Mouse (Mus musculus) neural tube, embryonic 10.5 days (tissue): ENCODE results near the gene Olfr1501.
"Not testable (repeated sequence)": the region's sequence is repeated elsewhere in the genome, so short reads cannot be mapped to it uniquely, and the experiment has no call there.

Source experiments
- DNase-seq: peaks from one replicate; pipeline ENCODE4 v3.0.0-alpha.2; 2017; ENCODE audit warnings: low spot score; ENCODE audit errors: extremely low spot score

Olfr1501 gene

DNA sequence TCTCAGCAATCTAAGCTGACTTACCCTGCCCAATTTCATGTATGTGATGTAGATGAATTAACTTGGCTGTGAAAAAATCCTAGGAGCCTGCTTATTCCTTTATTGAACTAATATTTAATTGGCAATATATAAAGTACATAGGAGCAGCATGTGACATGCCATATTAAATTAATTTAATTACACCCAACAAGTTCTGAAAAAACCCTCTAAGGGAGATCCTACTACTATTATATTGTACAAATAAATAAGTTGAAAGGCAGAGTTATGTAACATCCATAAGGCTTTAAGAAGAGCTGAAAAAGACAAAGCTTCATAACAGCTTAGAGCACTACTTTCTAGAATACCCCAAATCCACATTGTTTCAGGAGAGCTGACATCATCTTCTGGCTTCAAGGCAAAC lies at the start of gene Olfr1501:
TSS of gene Olfr1501 (minus strand) at position 101 of the 400 bp plus-strand sequence.
- not testable (repeated sequence) for DNase-seq

DNA sequence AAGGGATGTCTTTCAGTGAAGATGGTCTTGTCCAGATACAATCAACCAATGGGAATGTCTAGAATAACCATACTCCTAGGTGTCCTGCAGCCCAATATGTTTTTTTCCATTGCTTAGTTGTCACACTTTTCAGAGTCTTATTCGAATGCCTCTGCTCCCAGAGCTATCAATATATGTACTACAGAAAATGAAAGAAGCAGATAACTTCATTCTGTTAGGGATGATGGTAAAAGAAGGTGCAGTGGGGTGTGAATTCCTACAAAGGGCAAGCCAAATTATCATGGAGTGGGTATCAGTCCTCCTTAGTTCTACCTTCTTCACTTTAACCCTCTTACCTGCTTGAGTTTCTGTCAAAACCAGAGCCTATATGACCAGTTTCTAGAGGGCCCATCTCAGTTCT lies 47.3 kb upstream of the Olfr1501 start, which contains the start of gene Olfr1504:
TSS of gene Olfr1504 (minus strand) at position 101 of the 400 bp plus-strand sequence.
- no peak for DNase-seq

DNA sequence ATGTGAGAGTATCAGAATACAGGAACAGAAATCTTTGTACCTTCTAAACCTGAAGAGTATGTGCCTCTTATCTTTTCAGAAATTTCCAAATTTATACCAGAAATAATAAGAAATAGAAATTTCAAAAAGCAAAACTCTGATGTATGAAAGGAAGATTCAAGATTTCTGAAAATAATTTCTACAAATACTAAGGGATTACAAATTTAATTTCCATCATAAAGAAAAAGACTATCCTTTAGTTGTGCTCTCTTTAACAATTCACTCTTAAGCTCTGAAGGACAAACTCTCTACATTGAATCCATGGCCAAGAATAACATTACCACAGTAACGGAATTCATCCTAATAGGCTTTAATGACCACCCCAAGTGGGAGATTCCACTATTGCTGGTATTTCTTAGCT lies 11.0 kb upstream of the Olfr1501 start, which contains the start of gene Olfr1502:
TSS of gene Olfr1502 (plus strand) at position 301 of the 400 bp plus-strand sequence.
- DNase-seq, result no peak

DNA sequence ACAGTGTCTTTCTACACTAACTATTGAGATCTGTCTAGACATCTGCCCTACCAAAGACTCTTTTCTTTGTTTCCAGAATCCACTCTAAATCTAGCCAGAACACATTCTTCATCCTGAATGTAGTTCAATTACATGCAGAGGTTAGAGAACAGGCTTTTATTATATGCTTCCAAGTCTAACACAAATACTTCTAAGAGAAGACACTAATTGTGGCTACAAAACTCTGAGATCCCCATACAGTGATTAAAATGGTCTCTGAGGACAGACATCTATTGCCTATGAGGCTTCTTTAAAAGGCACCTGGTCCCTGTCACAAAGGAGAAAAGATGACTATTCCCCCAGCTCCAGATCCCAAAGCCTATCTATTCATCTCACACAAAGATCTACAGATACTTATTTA lies 20.1 kb downstream of the Olfr1501 start, which contains the start of gene Olfr1500:
TSS of gene Olfr1500 (minus strand) at position 101 of the 400 bp plus-strand sequence.
- no peak for DNase-seq

DNA sequence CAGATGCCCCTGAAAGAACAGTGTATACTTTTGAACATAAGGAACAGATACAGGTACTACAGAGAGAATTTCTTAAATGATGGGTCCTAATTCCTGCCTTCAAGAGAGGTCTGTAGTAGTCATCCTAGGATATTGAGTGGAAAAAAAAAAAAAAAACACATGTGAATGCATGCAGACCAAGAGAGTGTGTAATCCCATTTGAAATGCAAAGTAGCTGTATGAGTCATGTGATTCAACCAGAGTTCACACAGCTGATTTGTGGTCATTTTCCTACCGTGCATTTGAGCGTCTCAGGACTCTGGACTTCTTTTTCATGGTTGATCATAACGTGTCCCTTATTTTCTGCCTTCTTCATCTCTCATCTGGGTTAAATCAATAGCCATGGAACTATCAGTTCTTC lies 22.0 kb downstream of the Olfr1501 start:
- DNase-seq, result no peak

DNA sequence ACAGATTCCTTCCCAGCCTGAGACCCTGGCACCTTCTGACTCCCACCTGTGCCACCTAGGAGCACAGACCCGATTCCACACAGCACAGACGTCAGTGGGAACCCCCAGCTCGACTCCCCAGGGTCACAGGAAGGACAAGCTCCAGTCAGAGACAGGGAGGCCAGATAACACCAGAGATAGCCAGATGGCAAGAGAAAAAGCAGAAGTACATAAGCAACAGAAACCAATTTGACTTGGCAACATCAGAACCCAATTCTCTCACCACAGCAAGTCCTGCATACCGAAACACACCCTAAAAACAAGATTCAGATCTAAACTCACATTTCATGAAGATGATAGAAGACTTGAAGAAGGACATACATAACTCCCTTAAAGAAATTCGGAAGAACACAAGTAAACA lies 29.6 kb downstream of the Olfr1501 start:
- DNase-seq, result no peak

DNA sequence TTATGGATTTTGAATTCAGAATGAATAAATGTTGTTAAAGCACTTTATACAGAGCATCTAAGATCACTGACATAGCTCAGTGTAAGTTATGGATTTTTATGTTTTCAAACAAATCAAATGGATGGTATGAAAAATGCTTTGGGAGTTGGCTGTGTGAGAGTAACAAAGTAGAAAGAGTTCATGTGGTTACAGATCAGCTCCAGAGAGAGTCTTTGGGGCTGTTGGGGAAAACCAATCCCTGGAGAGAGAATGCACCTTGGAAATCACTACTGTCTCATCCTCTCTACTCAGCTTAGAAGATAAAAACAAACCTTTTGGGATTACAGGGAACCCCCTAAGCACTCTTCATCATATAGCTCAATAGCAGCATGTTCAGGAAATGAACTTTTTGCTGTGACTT lies 31.1 kb downstream of the Olfr1501 start, which contains the start of gene Olfr1499:
TSS of gene Olfr1499 (minus strand) at position 101 of the 400 bp plus-strand sequence.
- DNase-seq, result no peak

DNA sequence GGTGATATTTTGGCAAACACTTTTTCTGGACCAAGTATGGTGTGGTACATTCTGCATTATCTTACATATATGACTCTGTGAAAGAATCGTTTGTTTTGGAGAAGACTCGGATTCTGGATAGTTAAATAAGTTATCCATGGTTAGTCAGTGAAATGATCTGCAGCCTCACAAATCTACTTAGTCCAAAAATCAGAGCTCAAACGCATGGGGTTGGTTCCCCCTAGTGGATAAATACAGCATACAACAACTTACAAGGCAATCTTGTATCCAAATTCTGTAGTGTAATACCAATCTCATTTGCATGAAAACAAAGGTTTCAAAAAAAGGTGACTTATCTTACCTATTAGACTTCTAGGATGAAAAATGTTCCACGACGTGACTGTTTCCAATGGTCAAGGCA lies 31.7 kb downstream of the Olfr1501 start:
- no peak for DNase-seq

DNA sequence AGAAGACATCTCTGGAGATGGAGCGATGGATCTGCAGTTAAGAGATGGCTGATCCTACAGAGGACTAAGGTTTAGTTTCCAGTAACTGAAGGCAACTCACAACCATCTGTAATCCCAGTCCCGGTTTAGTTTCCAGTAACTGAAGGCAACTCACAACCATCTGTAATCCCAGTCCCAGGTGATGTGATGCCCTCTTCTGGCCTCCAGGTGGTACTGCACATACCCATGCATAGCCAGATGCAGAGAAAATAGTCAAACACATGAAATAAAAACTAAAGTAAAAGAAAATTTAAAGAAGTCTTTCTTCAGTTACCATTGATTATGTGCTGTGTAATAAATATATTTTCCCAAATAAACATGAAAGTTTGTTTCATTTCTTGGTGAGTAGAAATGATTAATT lies 37.7 kb downstream of the Olfr1501 start:
- no peak for DNase-seq

DNA sequence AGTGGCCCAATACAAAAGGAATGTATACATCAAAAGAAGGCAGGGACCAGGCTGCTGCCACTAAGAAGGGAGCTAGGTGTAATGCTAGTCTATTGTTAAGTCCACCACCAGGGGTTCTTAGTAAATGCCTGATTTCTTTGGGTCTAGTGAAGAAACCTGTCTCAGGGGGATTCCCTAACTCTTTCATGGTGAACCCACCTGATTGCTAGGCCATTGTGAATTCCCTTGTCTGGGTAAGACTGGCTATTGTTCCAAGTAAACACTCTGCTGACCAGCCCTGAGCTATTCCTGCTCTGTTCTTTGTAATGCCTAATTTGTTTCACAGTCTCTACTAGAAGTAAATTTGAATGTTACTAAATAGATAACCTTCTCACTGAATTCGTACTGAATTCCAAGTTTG lies 45.0 kb downstream of the Olfr1501 start:
- DNase-seq, result not testable (repeated sequence)

DNA sequence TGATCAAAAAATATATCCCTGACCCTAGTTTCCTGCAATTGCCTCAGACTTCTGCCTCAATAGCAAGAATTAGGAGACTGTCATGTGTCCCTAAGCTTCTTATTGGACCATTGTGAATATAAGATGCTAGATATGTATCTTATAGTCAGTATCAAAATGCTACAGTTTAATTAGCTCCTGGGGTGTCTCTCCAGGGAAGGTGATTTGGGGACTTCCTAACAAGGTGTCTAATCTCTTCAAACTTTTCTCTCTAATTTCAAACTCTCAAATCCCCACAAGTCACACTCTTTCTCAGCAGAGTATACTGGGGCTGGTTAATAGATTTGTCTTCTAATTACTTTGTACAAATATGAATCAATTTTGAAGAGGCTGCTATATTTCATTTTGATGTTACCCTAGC lies 52.4 kb downstream of the Olfr1501 start, which contains the start of gene Olfr1497:
TSS of gene Olfr1497 (minus strand) at position 101 of the 400 bp plus-strand sequence.
- DNase-seq, result no peak
